Mouse (Mus musculus) heart, embryonic 11.5 days (tissue): Measurements from ENCODE around the gene Syngr1. TPM values are rescaled to one million over a fixed set of nuclear protein-coding genes. Genes with fewer than 3 reads are reported as not detected.
A peak's percentile ranks its signal among the peaks of the same experiment; 100 is the strongest.

Experiments
- ATAC-seq: fragments of 200-750 bp; cut with Nextera tagmentation; replicated peaks from 2 replicates; pipeline ENCODE4 v1.8.0; 2017; ENCODE audit warnings: moderate library complexity; ENCODE audit not compliant: insufficient number of reproducible peaks, low FRiP score, low TSS enrichment
- H3K27ac ChIP-seq: fragments of 300-500 bp; sonication (generic); 2 replicates; pipeline ENCODE4 v1.5.1; 2014; ENCODE audit warnings: mild to moderate bottlenecking, low read depth, low read length
- H3K27me3 ChIP-seq: fragments of 300-500 bp; sonication (generic); 2 replicates; pipeline ENCODE4 v1.6.1; 2014; ENCODE audit warnings: mild to moderate bottlenecking, low read length, mixed read lengths; ENCODE audit not compliant: control insufficient read depth, insufficient read depth
- H3K36me3 ChIP-seq: fragments of 300-500 bp; sonication (generic); 2 replicates; pipeline ENCODE4 v1.6.1; 2014; ENCODE audit warnings: mild to moderate bottlenecking, low read length, moderate library complexity, mixed read lengths; ENCODE audit not compliant: control insufficient read depth, insufficient read depth
- H3K4me1 ChIP-seq: fragments of 300-500 bp; sonication (generic); 2 replicates; pipeline ENCODE4 v1.6.1; 2014; ENCODE audit warnings: low read length; ENCODE audit not compliant: control insufficient read depth, insufficient read depth
- H3K4me2 ChIP-seq: fragments of 300-500 bp; sonication (generic); 2 replicates; pipeline ENCODE4 v1.6.1; 2014; ENCODE audit warnings: mild to moderate bottlenecking, moderate library complexity
- H3K4me3 ChIP-seq: fragments of 300-500 bp; sonication (generic); 2 replicates; pipeline ENCODE4 v1.5.1; 2014; ENCODE audit warnings: low read depth, low read length
- H3K9ac ChIP-seq: fragments of 300-500 bp; sonication (generic); 2 replicates; pipeline ENCODE4 v1.6.1; 2014; ENCODE audit warnings: mild to moderate bottlenecking, low read depth, low read length, moderate library complexity
- H3K9me3 ChIP-seq: fragments of 300-500 bp; sonication (generic); replicated peaks from 2 replicates; pipeline ENCODE4 v1.6.1; 2016; ENCODE audit warnings: low read length; ENCODE audit not compliant: control insufficient read depth
- WGBS: fragments of 180-500 bp; shearing (Covaris S2); extraction: QIAGEN DNeasy Blood & Tissue Kit; methylation state at CpG from one replicate; pipeline ENCODE4 v1.1.7; 2014; ENCODE audit not compliant: insufficient replicate concordance; 5-methylcytosine and 5-hydroxymethylcytosine counted together
- polyA plus RNA-seq: library from polyadenylated mRNA; unstranded; fragments of >200 nt; fragmentation: Nextera tagmentation; extraction: Ambion mirVana; gene quantifications from 2 replicates; pipeline ENCODE4 v1.2.1, GENCODE M21; 2014

Syngr1 gene
- polyA plus RNA-seq, 1 experiment from 2014 or later = 15.2 TPM

DNA sequence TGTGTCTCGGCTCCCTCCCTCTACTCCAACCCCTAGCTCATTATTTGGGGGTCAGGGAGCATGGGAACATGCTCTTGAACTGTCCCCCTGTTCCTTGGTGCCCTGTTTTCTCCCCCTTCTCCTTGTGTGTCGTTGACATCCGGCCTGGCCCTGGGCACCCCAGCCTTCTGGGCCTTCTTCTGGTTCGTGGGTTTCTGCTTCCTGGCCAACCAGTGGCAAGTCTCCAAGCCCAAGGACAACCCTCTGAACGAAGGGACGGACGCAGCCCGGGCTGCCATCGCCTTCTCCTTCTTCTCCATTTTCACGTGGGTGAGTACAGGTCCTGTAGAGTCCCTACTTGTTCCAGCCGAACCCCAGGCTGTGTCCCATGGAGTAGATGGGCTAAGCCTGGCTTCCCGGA is 20.3 kb downstream of the Syngr1 start:
- no peaks in the 10 kb centered on the region for H3K27me3 ChIP-seq
- no peak for ATAC-seq
- H3K4me1 ChIP-seq = no peaks in the 10 kb centered on the region
- no peaks in the 10 kb centered on the region for H3K9me3 ChIP-seq
- 81% methylated on average over 12 of the region's 12 CpGs for WGBS
- no peak overlapping the region for H3K27ac ChIP-seq
- no peak overlapping the region for H3K4me3 ChIP-seq
- H3K9ac ChIP-seq = no peak overlapping the region
- no peak overlapping the region for H3K4me2 ChIP-seq
- no peaks in the 10 kb centered on the region for H3K36me3 ChIP-seq

DNA sequence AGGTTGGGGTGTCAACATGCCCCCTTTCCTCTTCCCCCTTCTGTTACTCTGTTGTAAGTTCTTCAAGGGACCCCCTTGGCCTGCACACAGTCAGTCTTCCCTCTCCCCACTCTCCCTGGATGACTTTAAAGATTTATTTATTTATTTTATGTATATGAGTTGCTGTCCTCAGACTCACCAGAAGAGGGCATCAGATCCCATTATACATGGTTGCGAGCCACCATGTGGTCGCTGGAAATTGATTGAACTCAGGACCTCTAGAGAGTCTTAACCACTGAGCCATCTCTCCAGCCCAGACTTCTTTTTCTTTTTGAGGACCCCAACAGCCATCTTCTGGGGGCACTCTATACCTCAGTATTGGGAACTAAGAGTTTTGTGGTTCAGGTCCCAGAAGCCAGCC is 21.4 kb downstream of the Syngr1 start:
- no peak overlapping the region for H3K9ac ChIP-seq
- H3K27me3 ChIP-seq = no peaks in the 10 kb centered on the region

GRCm38 (mm10) chr15:80114414-80114813 is 23.3 kb downstream of the Syngr1 start:
- Histone ChIP-seq H3K4me1 (no peaks in the 10 kb centered on the region), H3K27ac (no peak overlapping the region), H3K36me3 (no peaks in the 10 kb centered on the region), H3K4me2 (no peak overlapping the region), H3K9me3 (no peaks in the 10 kb centered on the region), H3K27me3 (no peaks in the 10 kb centered on the region), H3K9ac (no peak overlapping the region), H3K4me3 (no peak overlapping the region)
- 87% methylated on average over 7 of the region's 7 CpGs for WGBS
- ATAC-seq = no peak

More for the DNA sequence above, 21.4 kb downstream of the Syngr1 start:
- ATAC-seq = no peak
- H3K4me2 ChIP-seq = no peak overlapping the region
- H3K9me3 ChIP-seq = no peaks in the 10 kb centered on the region
- H3K36me3 ChIP-seq = no peaks in the 10 kb centered on the region
- no peak overlapping the region for H3K4me3 ChIP-seq
- H3K27ac ChIP-seq = no peak overlapping the region
- 40% methylated on average over 2 of the region's 2 CpGs for WGBS
- no peaks in the 10 kb centered on the region for H3K4me1 ChIP-seq

- H3K4me3 ChIP-seq = peak overlapping the region; percentile 19; the same call in 1 of the 2 replicates
- 58% methylated on average over 5 of the region's 5 CpGs for WGBS
- no peaks in the 10 kb centered on the region; the same call in 1 of the 2 replicates for H3K27me3 ChIP-seq
Measured at GRCm38 (mm10) chr15:80115256-80115655, 24.1 kb downstream of the Syngr1 start.

DNA sequence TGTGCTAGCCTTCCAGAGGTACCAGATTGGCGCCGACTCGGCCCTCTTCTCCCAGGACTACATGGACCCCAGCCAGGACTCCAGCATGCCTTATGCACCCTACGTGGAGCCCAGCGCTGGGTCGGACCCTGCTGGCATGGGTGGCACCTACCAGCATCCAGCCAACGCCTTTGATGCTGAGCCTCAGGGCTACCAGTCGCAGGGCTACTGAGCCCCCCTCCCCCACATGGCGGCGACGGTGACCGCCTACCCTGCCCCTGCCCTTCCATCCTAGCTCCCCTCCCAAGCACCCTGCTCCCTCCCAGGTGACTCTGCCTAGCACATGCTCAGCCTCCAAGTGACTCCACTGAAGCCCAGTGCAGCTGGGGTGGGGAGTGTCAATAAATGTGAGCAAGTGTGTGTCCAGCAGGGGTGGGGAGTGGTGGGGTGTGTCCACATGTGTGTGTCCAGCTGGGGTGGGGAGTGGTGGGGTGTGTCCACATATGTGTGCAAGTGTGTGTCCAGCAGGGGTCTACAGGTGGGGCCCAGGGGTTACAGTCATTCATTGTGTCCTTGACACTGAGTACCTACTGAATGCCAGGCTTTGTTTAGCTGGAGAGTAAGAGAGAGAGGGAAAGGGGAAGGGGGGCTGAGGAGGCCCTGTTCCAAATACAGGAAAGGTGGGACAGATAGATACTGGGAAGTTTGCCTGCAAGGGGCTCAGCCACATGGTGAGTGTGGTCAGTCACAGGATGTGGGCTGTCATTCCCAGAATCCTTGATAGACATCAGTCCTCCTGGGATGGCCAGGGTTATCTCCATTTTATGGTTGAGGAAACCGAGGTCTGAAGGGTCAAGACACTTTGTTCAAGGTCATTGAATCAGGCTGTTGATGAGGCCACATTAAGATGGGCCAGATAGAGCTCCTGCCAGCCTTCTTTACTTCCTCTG is 25.0 kb downstream of the Syngr1 start:
- 57% methylated on average over 13 of the region's 13 CpGs for WGBS
- no peak for ATAC-seq
- Histone ChIP-seq H3K9ac (no peak overlapping the region), H3K27ac (no peak overlapping the region), H3K4me3 (peak overlapping the region; percentile 19; the same call in 1 of the 2 replicates), H3K36me3 (no peaks in the 10 kb centered on the region), H3K4me2 (peak overlapping the region; percentile 49), H3K4me1 (no peaks in the 10 kb centered on the region), H3K9me3 (no peaks in the 10 kb centered on the region), H3K27me3 (no peaks in the 10 kb centered on the region; the same call in 1 of the 2 replicates)

More at GRCm38 (mm10) chr15:80115256-80115655, 24.1 kb downstream of the Syngr1 start:
- Histone ChIP-seq H3K9ac (no peak overlapping the region), H3K9me3 (no peaks in the 10 kb centered on the region), H3K36me3 (no peaks in the 10 kb centered on the region), H3K4me1 (no peaks in the 10 kb centered on the region), H3K4me2 (peak overlapping the region; percentile 49), H3K27ac (no peak overlapping the region)
- no peak for ATAC-seq

DNA sequence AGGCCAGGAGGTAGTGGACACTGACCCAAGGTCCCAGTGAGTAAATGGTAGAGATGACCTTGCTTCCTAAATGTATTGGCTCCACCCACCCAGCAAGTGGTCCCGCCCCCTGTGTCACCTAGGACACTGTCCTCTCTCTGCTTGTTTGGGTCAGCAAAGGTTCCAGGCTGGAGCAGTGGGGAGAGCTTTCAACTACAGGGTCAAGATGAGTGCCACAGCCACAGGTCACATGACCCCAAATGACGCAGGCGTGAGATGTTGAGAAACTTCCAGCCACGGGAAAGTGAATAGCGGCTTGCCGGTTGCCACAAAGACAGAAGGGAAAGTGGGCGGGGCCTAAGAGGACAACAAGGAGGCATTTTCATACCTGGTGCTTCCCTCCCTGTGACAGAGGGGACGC is 26.0 kb downstream of the Syngr1 start:
- ATAC-seq = no peak
- no peak overlapping the region for H3K4me3 ChIP-seq

DNA sequence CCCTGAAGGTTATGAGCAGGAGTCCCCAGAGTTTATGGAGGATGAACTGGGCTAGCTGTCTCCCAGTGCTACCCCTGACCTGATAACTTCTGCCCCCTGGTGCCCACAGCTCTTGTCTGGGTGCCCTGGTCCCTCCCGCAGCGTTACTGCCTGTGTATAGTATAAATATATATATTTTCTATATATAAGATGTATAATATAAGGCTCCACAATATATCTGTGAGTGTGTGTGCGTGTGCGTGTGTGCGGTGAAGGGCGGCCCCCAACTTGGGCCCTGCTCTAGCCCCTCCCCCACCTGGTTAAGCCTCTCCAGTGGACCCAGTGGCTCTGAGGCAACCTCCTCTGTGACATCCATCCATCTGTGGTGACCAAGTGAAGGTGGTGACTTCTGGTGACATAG is 27.9 kb downstream of the Syngr1 start:
- no peaks in the 10 kb centered on the region; the same call in 1 of the 2 replicates for H3K27me3 ChIP-seq
- ATAC-seq = no peak
- no peak overlapping the region for H3K4me2 ChIP-seq
- no peak overlapping the region for H3K27ac ChIP-seq
- WGBS = 90% methylated on average over 6 of the region's 6 CpGs
- no peak overlapping the region for H3K4me3 ChIP-seq
- H3K36me3 ChIP-seq = no peaks in the 10 kb centered on the region
- no peaks in the 10 kb centered on the region for H3K9me3 ChIP-seq
- no peak overlapping the region for H3K9ac ChIP-seq
- H3K4me1 ChIP-seq = no peaks in the 10 kb centered on the region

More for the DNA sequence above, 26.0 kb downstream of the Syngr1 start:
- 57% methylated on average over 8 of the region's 8 CpGs for WGBS
- no peaks in the 10 kb centered on the region; the same call in 1 of the 2 replicates for H3K27me3 ChIP-seq
- H3K27ac ChIP-seq = no peak overlapping the region
- H3K4me1 ChIP-seq = no peaks in the 10 kb centered on the region
- H3K9me3 ChIP-seq = no peaks in the 10 kb centered on the region
- H3K9ac ChIP-seq = no peak overlapping the region
- H3K4me2 ChIP-seq = no peak overlapping the region
- H3K36me3 ChIP-seq = no peaks in the 10 kb centered on the region

DNA sequence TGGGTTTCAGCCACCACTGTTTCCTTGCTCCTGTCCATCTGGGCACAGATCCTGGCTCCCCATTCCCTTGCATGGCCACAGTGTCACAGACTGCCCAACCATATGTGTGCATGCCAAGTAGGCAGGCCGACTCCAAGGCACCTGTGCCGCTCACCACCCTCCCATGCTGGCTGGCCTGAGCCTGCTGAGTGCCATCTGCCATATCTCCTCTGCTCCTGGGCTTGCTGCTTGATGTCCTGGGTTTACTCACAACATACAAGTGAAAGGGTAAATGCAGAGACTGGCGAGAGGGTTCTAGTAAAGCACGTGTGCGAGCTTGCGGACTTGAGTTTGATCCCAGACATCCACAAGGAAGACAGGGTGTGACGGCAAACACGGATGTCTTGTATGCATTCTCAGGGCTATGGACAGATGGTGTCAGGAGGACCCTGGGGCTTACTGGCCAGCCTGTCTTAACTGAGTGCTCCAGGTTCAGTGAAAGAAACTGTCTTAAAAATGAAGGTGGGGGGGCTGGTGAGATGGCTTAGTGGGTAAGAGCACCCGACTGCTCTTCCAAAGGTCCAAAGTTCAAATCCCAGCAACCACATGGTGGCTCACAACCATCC is 30.7 kb downstream of the Syngr1 start:
- H3K9me3 ChIP-seq = no peaks in the 10 kb centered on the region
- 86% methylated on average over 9 of the region's 9 CpGs for WGBS
- no peaks in the 10 kb centered on the region; the same call in 1 of the 2 replicates for H3K27me3 ChIP-seq
- no peak overlapping the region for H3K4me2 ChIP-seq
- H3K27ac ChIP-seq = no peak overlapping the region
- no peaks in the 10 kb centered on the region for H3K4me1 ChIP-seq
- no peak overlapping the region for H3K4me3 ChIP-seq
- no peak overlapping the region for H3K9ac ChIP-seq
- ATAC-seq = no peak
- no peaks in the 10 kb centered on the region for H3K36me3 ChIP-seq
